12 mouse cellular contexts compared by ENCODE assay signal in genomic region chr17:9995321-9995720, GRCm38 (mm10).
"Had no signal": no experiment of that assay in that cellular context is flagged by ENCODE, and none has a peak within 500 bp of the region (broad histone marks: within the 10 kb centered on the region; RNA-seq: fewer than 3 reads in every experiment).

No protein-coding gene starts in this region.

- H3K9me3 ChIP-seq: limb, embryonic 10.5 days; liver, embryonic 15.5 days; neural tube, embryonic 12.5 days had no signal

- H3K4me1 ChIP-seq: limb, embryonic 10.5 days; liver, embryonic 15.5 days; neural tube, embryonic 12.5 days had no signal

- H3K27me3 ChIP-seq: liver, embryonic 15.5 days; neural tube, embryonic 12.5 days had no signal

- H3K4me3 ChIP-seq: limb, embryonic 10.5 days; liver, embryonic 15.5 days; neural tube, embryonic 12.5 days had no signal

- ATAC-seq: lung, postnatal 0 days had no signal

- H3K9ac ChIP-seq: liver, embryonic 15.5 days; neural tube, embryonic 12.5 days had no signal

- H3K27ac ChIP-seq: limb, embryonic 10.5 days; liver, embryonic 15.5 days; neural tube, embryonic 12.5 days had no signal

- DNase-seq: kidney, adult 9 months; kidney, postnatal 10 days; lung, adult 2 months; lung, postnatal 36 days; right cerebral cortex, adult 18-20 months; right cerebral cortex, postnatal 25 days; thymus, postnatal 36 days had no signal

- H3K4me2 ChIP-seq: liver, embryonic 11.5 days; liver, embryonic 15.5 days; neural tube, embryonic 12.5 days had no signal

- H3K36me3 ChIP-seq: limb, embryonic 10.5 days; liver, embryonic 15.5 days; neural tube, embryonic 12.5 days had no signal
